Mouse (Mus musculus): ENCODE measurements at regions not wholly inside any gene's neighbourhood (a gene's known extent, or its start where the extent isn't known, plus 50 kb on each side); places are given as distances from the start of the nearest gene placed in this dataset.

- DNase-seq (ENCODE audit: low read depth, low spot score), result peak; percentile 72
These were observed 184.8 kb upstream of the Srrm4 start for GRCm38 (mm10) chr5:116776450-116776849.

GRCm38 (mm10) chr5:116766261-116766660, 174.6 kb upstream of the Srrm4 start:
- peak; percentile 91 for DNase-seq (ENCODE audit: low read depth, low spot score)

- peak; percentile 56 for DNase-seq (ENCODE audit: low read depth, low spot score)
These were observed 169.7 kb upstream of the Srrm4 start for GRCm38 (mm10) chr5:116761323-116761722.

GRCm38 (mm10) chr5:116758687-116759086, 167.1 kb upstream of the Srrm4 start:
- peak; percentile 35 for DNase-seq (ENCODE audit: low read depth, low spot score)

GRCm38 (mm10) chr5:116752941-116753340, 161.3 kb upstream of the Srrm4 start:
- no peak for DNase-seq (ENCODE audit: low read depth, low spot score)

GRCm38 (mm10) chr5:116752096-116752495, 160.5 kb upstream of the Srrm4 start:
- DNase-seq (ENCODE audit: low read depth, low spot score), result no peak

GRCm38 (mm10) chr5:116745776-116746175, 154.2 kb upstream of the Srrm4 start:
- no peak for DNase-seq (ENCODE audit: low read depth, low spot score)

GRCm38 (mm10) chr5:116744389-116744788, 152.8 kb upstream of the Srrm4 start:
- peak; percentile 42 for DNase-seq (ENCODE audit: low read depth, low spot score)

- DNase-seq (ENCODE audit: low read depth, low spot score), result no peak
These were observed 144.0 kb upstream of the Srrm4 start for GRCm38 (mm10) chr5:116735622-116736021.

- DNase-seq (ENCODE audit: low read depth, low spot score), result peak; percentile 48
These were observed 139.9 kb upstream of the Srrm4 start for GRCm38 (mm10) chr5:116731509-116731908.

- no peak for DNase-seq (ENCODE audit: low read depth, low spot score)
These were observed 127.6 kb upstream of the Srrm4 start for GRCm38 (mm10) chr5:116719200-116719599.

GRCm38 (mm10) chr5:116714256-116714655, 122.6 kb upstream of the Srrm4 start:
- DNase-seq (ENCODE audit: low read depth, low spot score), result peak; percentile 70

GRCm38 (mm10) chr5:116712056-116712455, 120.4 kb upstream of the Srrm4 start:
- DNase-seq (ENCODE audit: low read depth, low spot score), result no peak

GRCm38 (mm10) chr5:116708505-116708904, 116.9 kb upstream of the Srrm4 start:
- peak; percentile 7 for DNase-seq (ENCODE audit: low read depth, low spot score)

GRCm38 (mm10) chr5:116662466-116662865, 70.8 kb upstream of the Srrm4 start:
- DNase-seq (ENCODE audit: low read depth, low spot score), result no peak

- DNase-seq (ENCODE audit: low read depth, low spot score), result no peak
These were observed 70.2 kb upstream of the Srrm4 start for GRCm38 (mm10) chr5:116661851-116662250.

GRCm38 (mm10) chr5:116654486-116655420, 63.1 kb upstream of the Srrm4 start:
- no peak for DNase-seq (ENCODE audit: low read depth, low spot score)
